Mouse (Mus musculus) gastrocnemius, postnatal 25 days (tissue): Measurements from ENCODE around the gene 4930564D02Rik. TPM values are rescaled to one million over a fixed set of nuclear protein-coding genes. Genes with fewer than 3 reads are reported as not detected.

Experiments
- DNase-seq: peaks from one replicate; pipeline ENCODE4 v3.0.0; 2022
- long read RNA-seq, 2 experiments: library from polyadenylated mRNA; stranded (forward); transcript quantifications; one replicate each; pipeline ENCODE4 v2.0.0; 2021
- total RNA-seq, 2 experiments: library from RNA; stranded (reverse); gene quantifications; 1 replicate in 1 of 2; 2 replicates in 1 of 2; pipeline ENCODE4 v1.2.3; 2021

Gene 4930564D02Rik
- total RNA-seq, result not detected
- long read RNA-seq, experiment 1, result 0 reads
- long read RNA-seq, experiment 2, result 0 reads

DNA sequence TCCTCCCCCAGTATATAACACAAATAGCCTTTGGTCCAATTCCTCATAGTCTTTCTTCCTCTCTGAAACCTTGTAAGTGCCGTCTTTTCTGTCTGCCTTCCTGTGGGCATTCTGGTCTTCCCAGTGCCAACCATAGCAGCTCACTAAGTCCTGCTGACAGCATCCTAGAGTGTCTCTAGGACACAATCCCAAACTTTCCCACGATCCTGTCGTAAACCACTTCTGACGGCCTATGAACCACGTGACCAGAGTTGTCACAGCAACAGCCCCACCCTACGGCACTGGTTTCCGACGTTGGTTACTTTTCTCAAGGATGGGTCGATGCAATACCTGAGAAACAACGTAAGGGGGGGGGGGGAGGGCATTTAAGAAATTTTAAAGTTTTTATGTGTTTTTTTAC lies at the start of gene 4930564D02Rik:
Gene 4930564D02Rik, plus strand, starts transcription at position 301 of the 400 bp plus-strand sequence.
- DNase-seq, result no peak

DNA sequence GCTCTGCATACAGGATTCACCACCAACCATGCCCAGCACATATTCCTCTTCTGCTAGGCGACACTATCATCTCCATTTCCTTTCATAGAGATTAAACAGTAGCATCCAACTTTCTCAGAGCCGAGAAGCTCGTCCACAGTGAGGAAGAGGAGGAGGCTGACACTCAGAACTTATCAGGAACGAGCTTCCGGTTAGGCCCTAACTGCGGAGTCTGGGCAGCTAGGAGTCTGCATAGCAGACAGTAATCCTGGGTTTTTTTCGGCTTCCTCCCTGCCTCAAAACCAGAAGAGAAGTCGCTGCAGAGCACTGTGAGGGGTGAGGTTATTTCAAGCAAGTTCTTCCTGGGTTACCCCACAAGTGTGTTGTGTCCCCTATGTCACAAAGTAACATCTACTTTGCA lies 49.3 kb upstream of the 4930564D02Rik start:
- no peak for DNase-seq

DNA sequence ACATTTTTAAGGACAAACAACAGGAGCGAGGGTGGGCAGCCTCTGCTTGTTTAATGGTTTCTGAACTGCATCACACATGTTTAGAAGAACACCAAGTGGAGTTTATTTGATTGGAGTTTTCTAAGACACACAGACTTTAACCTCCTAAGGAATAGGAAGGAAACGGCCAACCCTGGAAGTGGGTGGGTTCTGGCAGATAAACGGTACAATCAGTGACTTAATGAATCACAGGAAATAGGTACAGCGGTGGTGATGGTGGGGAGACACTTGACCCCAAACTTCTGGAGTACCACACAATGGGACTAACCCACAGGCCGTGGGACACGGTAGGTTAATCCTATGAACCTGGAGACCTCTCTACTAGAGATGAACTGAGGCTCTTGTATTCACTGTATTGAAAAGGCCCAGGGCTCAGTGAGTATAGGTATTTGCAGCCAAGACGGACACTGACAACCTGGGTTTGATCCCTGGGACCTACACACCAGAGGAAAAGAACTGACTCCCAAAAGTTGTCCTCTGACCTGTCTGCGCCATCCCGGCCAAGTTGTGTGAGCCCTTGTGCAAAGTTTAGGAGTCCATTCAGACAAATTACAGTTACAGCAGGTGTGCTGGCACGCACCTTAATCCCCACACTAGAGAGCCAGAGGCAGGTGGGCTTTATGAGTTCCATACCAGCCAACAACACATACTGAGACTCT lies 48.4 kb upstream of the 4930564D02Rik start:
- no peak for DNase-seq

DNA sequence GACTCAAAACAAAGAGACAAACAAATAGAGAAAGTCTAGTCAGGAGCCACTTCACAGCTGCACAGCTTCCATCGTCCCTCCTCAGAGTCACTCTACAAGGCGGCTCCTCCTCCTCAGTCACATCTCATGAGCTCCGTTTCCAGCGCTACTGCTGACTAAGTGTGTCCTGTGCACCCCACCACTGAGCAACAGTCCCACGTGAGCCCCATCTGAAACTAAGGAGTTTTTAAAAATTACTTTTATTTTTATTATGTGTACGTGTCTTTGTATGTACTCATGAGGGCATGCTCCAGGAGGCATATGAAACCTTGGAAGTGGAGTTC lies 47.9 kb upstream of the 4930564D02Rik start:
- DNase-seq, result no peak

DNA sequence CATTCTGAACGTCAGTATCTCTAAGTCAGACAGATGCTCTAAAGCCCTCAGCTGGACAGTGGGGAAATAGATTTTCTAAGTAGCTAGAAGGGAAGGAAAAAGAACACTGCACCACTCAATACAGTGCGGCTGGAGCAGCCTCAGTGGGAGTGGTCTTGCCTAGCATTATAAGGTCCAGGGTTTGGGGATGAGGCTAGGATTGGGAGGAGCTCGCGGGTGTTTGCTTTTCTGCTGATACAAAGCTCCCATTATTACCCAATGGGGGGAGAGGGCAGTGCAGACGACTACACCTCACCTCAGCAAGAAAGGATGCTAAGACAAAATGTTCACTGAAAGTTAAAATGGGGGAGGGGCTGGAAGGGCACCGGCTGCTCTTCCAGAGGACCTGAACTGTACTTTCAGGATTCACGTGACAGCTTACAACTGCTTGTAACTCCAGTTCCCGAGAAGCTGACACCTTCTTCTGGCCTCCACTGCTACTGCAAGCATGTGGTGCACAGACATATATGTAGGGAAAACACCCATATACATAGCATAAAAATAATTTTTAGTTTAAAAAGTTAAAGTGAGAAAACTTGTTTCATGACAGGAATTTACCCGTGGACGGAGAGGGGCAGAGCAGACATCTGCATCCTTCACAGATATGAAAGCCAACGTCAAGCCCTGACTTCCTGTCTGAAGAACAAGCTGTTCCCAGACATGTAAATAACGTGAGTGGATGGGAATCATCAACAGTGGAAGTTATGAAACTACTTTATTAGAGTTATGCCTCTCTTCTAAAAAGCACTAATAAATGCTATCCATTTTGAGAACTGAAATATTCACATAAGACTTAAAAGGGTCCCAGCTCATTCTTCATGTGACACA lies 46.6 kb upstream of the 4930564D02Rik start:
- peak; percentile 45 for DNase-seq

DNA sequence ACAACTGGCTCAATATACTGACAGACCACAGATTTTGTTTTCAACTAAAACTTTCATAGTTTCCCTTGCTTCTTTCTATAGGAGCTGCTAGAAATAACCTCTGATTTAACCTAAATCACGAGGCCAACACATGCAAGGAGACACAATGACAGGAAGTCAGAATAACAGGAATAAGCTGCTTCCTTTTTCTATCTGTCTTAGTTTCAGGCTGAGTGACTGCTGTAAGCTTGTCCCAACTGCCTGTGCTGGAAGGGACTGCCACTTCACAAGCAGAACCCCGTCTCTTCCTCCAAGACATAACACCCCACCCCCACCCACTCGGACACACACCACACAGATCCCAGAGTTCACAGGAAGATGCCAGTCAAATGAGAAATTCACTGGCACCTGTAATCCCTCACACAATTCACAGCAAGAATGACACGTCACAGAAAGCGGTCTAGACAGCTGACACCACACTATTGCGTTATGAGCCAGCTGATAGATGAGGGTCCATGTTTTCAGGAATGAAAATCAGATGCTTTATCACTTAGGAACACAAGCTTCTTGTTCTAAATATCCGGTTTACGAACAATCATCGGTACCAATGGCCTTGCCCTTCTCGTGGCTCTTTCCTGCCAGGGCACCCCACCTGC lies 43.2 kb upstream of the 4930564D02Rik start:
- no peak for DNase-seq

DNA sequence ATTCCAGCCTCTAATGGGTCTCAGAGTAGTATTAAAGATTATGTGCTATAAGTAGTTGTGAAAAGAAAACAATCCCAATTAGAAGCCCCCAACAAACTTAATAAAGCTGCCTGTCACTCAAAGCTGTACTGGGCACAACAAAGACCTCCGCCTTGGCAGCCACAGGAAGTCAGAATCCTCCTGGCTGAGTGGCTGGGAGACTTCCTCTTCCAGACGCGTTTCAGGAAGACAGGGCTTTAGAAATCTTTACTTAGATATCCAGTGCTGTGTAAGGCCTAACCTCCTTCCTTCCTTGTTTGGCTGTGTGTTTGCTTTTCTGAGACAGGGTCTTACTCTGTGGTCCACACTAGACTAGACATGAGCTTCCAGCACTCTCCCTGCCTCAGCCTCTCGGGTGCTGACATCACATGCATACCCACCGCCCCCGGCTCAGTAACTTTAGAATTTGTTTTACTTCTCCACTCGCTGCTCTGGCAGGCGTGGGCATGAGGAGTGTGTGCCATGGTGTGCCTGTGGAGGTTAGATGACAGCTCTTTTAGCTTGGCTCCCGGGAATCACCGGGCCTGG lies 30.3 kb upstream of the 4930564D02Rik start:
- DNase-seq, result no peak

DNA sequence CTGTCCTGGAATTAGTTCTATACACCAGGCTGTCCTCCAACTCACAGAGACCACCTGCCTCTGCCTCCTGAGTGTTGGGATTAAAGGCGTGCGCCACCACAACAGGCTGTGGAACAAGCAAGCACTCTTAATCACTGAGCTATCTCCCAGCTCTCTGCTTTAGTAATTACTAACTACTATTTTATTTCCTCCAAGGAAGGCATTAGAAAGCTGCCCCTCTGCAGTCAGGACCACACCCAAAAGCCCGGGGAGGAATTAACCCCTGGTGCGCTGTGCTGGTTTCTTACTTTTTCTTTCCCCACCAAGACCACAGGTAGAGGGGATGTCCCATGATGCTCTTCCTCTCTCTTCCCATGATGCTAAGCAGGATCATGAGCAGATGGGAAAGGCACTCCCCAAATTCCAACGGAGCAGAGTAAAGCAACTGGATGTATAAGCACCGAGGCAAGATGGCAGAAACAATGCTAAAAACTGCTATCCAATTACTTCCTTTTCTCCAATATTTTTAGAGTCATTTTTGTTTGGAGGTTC lies 29.3 kb upstream of the 4930564D02Rik start:
- no peak for DNase-seq

DNA sequence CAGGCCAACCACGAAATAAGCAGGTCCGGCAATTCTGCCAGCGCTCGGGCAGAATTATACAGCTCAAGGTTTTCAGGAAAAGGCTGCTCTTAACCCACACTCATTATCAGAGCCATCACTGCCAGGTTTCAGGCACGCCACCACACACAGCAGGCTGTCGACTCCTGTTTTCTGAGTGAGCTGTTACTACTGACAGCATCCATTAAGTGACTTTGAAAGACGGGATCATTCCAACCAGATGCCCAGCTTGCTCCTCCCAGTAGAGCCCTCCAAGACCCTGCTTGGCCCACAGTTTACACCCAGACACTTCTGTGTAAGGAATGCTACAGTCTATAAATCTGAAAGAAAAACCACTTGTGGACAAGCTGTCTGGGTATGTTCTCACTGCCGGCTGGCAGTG lies 26.6 kb upstream of the 4930564D02Rik start:
- no peak for DNase-seq

DNA sequence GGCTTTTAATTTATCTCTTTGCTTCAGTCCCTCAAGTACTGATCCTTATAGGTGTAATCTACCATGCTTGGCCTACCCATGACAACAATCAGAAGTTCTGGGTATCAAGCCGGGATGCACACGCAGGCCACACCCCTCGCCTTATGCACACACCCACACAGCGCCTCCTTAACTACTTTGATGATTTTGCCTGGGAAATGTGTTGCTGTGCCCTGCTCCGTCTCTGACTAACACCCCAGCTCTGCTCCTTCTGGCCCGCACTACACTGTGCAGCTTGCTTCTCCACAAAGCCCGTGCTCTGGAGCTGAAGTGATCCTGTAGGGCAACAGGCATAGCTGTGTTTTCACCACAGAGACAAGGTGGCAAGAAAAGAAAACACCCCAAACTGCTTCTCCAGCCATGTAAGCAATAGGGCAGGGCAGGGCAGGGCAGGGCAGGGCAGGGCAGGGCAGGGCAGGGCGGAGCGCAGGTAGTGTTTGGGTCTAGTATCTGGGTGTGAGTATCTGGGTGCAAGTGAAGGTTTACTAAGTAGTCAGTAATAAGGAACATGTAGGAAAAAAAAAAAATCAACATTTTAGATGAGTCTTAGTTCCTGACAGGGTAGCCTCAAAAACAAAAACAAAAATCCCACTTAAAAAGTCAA lies 25.5 kb upstream of the 4930564D02Rik start:
- DNase-seq, result no peak

DNA sequence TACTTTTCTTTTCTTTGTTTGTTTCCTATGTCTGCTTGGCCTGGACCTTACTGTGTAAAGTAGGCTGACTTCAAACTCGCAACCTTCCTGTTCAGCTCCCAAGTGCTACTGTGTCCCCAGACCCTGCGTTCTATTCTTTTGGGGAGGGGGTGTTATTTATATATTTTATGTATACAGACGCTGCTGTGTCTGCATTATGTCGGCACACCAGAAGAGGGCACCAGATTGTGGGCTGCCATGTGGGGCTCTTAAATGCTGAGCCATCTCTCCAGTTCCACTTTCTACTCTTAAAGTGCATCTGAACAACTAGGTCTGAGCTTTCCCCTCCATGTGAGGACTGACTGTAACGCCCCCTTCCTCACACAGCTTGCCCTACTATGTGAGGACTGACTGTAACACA lies 22.9 kb upstream of the 4930564D02Rik start:
- DNase-seq, result no peak

DNA sequence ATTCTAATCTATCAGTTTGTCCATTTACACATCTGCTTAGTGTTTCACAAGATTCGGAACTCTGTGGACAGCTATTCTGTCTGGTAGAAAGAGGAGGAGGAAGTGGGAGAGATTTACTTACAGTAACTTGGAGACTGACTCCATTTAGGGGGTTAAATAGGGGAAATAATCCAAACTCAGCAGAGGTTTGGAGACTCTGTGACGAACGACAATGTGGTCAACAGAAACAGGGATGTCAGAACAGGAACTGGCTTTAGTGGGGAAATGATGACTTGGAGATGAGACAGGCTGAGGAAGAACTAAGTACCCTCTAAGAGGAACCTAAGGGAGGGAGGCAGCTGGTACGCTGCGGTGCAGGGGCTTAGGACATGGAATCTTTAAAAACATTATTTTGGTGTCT lies 19.8 kb upstream of the 4930564D02Rik start:
- no peak for DNase-seq

DNA sequence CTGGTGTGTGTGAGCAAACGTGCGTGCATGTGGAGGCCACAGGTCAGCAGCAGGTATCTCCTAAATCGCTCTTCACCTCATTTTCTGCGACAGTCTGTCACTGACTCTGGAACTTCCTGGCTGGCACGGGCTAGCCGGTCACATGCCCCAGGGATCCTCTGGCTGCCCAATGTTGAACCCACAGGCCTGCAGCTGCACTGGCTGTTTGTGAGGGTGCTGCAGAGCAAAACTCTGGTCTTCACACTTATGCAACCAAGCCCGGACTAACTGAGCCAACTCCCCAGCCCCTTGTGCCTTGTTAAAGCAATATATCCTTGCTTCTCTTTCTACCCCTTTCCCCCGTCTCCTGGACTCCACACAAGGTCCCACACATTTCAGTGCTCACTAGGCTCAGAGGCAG lies 19.0 kb upstream of the 4930564D02Rik start:
- DNase-seq, result peak; percentile 65

DNA sequence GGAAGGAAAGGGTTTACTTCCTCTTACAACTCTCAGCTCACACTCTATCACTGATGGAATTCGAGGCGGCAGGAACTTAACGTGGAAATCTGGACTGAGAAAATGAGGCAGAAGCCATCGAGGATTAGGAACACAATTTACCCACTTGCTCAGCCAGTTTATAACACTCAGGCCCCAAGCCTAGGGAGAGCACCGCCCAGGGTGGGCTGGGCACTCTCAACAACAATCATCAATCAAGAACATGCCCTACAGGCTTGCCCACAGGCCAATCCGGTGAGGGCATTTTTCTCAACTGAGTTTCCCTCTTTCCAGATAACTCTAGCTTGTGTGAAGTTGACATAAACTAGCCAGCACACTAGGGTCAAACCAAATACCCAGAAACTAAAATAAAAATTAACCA lies 16.8 kb upstream of the 4930564D02Rik start:
- no peak for DNase-seq

DNA sequence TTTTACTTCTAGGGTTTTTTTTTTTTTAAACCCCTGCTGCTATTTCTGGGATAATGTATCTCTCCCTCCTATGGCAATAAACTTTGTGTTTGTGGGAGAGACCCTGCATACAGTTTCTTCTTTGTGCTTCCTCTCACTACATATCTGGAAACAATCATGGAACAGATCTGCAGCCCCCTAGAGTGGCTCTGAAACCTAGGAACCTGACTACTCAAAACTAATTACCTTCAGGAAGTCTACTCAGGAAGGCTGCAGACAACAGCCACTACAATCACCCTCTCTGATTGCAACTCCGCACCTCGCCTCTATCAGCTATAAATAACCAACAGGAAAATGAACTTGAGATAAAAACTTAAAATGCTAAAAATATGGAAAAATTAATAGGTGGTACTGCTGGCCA lies 15.5 kb upstream of the 4930564D02Rik start:
- DNase-seq, result no peak

DNA sequence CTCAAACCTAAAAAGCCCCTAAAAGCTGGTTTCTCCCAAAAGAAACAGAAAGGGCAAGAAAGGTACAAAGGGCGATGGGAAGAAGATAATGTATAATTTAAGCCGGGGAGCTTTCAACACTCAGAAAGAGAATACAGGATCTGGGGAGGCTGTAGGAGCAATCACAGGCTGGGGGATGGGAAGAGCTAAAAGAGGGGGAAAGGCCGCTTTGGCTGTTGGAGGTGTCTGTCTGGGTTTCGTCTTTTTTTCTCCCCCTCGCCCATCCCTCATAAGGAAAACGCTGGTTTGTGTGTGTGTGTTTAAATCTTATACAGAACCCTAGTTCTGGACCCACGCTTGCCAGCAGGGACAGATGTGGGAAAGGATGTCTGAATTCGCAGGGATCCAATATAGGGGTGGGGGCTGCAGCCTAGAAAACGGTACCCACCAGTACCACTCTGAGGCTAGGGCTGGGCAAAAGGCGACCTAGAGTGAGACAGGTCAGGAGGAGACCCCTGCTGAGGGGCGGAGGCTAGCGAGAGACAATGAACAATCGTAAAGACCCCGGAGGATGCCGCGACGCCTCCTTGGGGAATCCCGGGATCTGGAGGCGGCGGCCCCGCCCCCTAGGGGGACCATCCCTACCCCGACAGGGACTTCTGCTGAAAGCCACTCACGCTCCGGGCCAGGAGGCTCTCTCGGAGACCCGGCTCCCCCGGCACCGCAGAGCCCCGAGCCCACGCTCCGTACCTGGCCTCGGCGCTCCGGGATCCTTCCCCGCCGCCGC lies 14.3 kb upstream of the 4930564D02Rik start:
- DNase-seq, result no peak

DNA sequence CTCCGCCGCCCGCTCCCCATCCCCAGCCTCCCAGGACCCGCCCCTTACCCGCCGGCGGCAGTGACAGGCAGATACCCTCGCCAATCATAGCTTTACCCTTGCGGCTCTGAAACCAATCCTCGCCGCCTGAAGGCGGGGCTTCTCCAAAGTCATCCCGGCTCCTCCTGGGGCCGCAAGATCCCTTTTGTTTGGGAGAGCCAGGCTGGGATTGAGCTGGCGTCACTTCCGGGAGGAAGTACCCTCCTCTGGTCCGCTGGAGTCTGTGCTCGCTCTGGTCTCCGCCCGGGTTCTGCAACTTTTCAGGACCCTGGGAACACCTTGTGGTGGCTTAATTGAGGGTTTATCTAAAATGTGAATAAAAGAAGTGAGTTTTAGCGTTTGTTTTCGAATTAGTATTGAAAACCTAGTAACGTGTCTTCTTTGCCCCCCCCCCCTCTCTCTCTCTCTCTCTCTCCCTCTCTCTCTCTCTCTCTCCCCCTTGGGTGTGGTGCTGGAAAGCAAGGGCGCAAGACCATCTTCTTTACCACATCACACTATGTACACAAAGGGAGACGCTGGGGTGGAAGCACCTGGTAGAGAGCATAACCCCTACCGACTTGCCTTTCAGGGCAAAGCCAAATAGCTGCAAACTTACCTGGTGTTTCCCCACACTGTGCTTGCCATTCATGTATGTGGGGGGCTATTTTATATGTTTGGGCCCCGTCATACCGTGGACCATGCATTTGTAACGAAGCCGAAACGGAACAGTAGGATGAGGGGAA lies 13.5 kb upstream of the 4930564D02Rik start, which contains the start of gene Cttnbp2nl:
Gene Cttnbp2nl, minus strand, starts transcription at position 210 of the 761 bp plus-strand sequence.
- peak; percentile 98 for DNase-seq

DNA sequence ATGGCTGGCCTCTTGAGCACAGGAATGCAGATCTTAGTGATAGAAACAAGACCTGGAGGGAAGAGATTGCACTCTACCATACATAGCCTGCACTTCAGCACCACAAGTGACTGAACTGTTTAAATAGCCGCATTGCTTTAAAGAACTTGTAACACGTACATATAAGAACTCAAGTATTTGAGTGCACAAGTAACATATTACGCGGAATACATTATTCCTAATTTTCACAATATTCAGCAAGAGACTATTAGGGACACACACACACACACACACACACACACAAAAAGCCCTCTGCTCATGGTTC lies 13.0 kb upstream of the 4930564D02Rik start:
- DNase-seq, result no peak

DNA sequence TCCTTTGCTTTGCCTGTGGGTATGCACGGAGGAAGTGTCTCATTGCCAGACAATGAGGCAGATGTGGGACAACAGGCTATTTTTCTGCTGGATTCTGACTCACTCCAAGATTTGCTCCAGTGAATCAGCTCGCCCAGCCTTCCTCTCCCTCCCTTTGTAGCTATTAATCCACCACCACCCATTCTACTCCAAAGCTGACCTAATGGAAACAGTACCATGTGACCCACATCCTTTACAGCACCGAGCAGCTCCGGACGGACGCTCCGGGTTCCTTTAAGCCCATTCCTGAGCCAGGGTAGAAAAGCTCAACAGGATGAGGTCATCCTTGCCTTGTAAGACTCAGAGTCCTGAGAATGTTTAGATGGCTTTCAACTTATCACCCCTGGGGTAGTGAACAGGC lies 11.7 kb upstream of the 4930564D02Rik start:
- DNase-seq, result peak; percentile 72

DNA sequence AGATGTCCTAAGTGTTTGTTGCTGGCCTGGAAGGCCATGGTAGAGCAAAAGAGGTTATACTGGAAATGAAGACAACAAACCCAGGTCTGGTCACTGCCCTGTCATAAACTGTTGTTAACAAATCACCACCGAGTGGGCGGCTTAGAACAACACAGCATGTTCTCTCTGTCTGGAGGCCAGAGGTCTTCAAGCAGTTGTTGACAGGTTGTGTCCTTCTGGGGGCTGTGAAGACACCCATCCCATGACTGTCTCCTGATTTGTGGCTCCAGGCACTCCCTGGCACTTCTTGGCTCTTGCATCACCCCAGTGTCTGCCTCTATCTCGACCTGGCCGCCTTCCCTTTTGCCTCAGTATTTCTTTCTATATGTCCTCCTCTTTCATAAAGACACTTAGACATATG lies 11.0 kb upstream of the 4930564D02Rik start:
- no peak for DNase-seq
